Mouse (Mus musculus) CD4-positive, CD25-positive, alpha-beta regulatory T cell, adult 4 months (primary cell): Measurements from ENCODE around the gene Slc10a1. TPM values are rescaled to one million over a fixed set of nuclear protein-coding genes. Genes with fewer than 3 reads are reported as not detected.
"Not testable (repeated sequence)": the region's sequence is repeated elsewhere in the genome, so short reads cannot be mapped to it uniquely, and the experiment has no call there.

Source experiments
- ATAC-seq: one replicate; pipeline ENCODE4 v1.8.0; 2017
- polyA plus RNA-seq, 2 experiments: library from polyadenylated mRNA; unstranded; fragments of 100-300 nt; shearing (Covaris generic); gene quantifications; one replicate each; pipeline ENCODE4 v1.2.1; 2017

The Slc10a1 gene
- polyA plus RNA-seq, 2 experiments from 2014 or later, result 1.2 TPM

GRCm38 (mm10) chr12:80966059-80966838 is 2.3 kb downstream of the Slc10a1 start:
- no peak for ATAC-seq

- ATAC-seq, result no peak
Measured at GRCm38 (mm10) chr12:80962566-80962965, 5.9 kb downstream of the Slc10a1 start.

- no peak for ATAC-seq
Measured at GRCm38 (mm10) chr12:80957961-80958360, 10.5 kb downstream of the Slc10a1 start.

- no peak for ATAC-seq
Measured at GRCm38 (mm10) chr12:80956039-80956438, 12.5 kb downstream of the Slc10a1 start.

- ATAC-seq, result no peak
Measured at GRCm38 (mm10) chr12:80952526-80952925, 16.0 kb downstream of the Slc10a1 start.

GRCm38 (mm10) chr12:80951640-80952219 is 16.8 kb downstream of the Slc10a1 start:
- ATAC-seq, result no peak

GRCm38 (mm10) chr12:80949603-80950002 is 18.9 kb downstream of the Slc10a1 start:
- ATAC-seq, result not testable (repeated sequence)

- ATAC-seq, result no peak
Measured at GRCm38 (mm10) chr12:80948202-80948601, 20.3 kb downstream of the Slc10a1 start.

GRCm38 (mm10) chr12:80945996-80946355 is 22.5 kb downstream of the Slc10a1 start:
- ATAC-seq, result peak; percentile 82

GRCm38 (mm10) chr12:80945334-80945995 is 23.0 kb downstream of the Slc10a1 start, which contains the start of gene Srsf5:
Gene Srsf5 (plus strand): TSS chr12:80945504.
- ATAC-seq, result peak; percentile 79

- ATAC-seq, result peak; percentile 6
Measured at GRCm38 (mm10) chr12:80944963-80945333, 23.6 kb downstream of the Slc10a1 start.

- no peak for ATAC-seq
Measured at GRCm38 (mm10) chr12:80944204-80944603, 24.3 kb downstream of the Slc10a1 start.

- no peak for ATAC-seq
Measured at GRCm38 (mm10) chr12:80943395-80943794, 25.1 kb downstream of the Slc10a1 start.

GRCm38 (mm10) chr12:80941886-80942285 is 26.6 kb downstream of the Slc10a1 start:
- no peak for ATAC-seq

GRCm38 (mm10) chr12:80939165-80939564 is 29.3 kb downstream of the Slc10a1 start:
- ATAC-seq, result peak; percentile 11

- peak; percentile 96 for ATAC-seq
Measured at GRCm38 (mm10) chr12:80938642-80939041, 29.9 kb downstream of the Slc10a1 start.

- ATAC-seq, result peak; percentile 29
Measured at GRCm38 (mm10) chr12:80937331-80938029, 31.0 kb downstream of the Slc10a1 start.

- ATAC-seq, result no peak
Measured at GRCm38 (mm10) chr12:80936751-80937150, 31.8 kb downstream of the Slc10a1 start.

- no peak for ATAC-seq
Measured at GRCm38 (mm10) chr12:80932865-80933264, 35.6 kb downstream of the Slc10a1 start.

GRCm38 (mm10) chr12:80931402-80932140 is 36.9 kb downstream of the Slc10a1 start:
- ATAC-seq, result no peak

GRCm38 (mm10) chr12:80930141-80930540 is 38.4 kb downstream of the Slc10a1 start:
- no peak for ATAC-seq

- ATAC-seq, result no peak
Measured at GRCm38 (mm10) chr12:80928881-80929280, 39.6 kb downstream of the Slc10a1 start.
